Mouse (Mus musculus): ENCODE data around the gene Uqcrc1.

DNA sequence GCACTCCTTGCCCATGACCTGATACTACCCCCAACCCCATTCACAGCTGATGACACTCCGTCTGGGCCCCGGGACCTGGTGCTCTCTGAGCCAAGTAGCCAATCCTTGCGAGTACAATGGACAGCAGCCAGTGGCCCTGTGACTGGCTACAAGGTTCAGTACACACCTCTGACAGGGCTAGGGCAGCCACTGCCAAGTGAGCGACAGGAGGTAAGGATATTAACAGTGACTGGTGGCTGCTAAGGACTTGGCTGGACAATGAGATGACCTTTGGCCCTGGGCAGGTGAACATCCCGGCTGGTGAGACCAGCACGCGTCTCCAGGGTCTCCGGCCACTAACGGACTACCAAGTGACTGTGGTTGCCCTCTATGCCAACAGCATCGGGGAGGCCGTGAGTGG lies 19.4 kb downstream of the Uqcrc1 start:
- TF ChIP-seq MEF2A (IDR thresholded peaks at IDR 0.05; ENCODE audit: extremely low read depth, insufficient replicate concordance, low read depth, low read length, poor library complexity, severe bottlenecking) = no peak
- no peak for TF ChIP-seq CTCF (IDR thresholded peaks at IDR 0.05 in 2 of 3, conservative IDR thresholded peaks at IDR 0.05 in 1 of 3; ENCODE audit: control insufficient read depth in 1 of 3, insufficient read depth in 1 of 3, low read depth in 2 of 3, low read length in 3 of 3, poor library complexity in 1 of 3, severe bottlenecking in 1 of 3)
- no peak for TF ChIP-seq RAD21 (IDR thresholded peaks at IDR 0.05; ENCODE audit: low read depth, low read length)
- no peak for TF ChIP-seq USF1 (IDR thresholded peaks at IDR 0.05; ENCODE audit: low read depth, low read length)
- TF ChIP-seq BHLHE40 (IDR thresholded peaks at IDR 0.05; ENCODE audit: borderline replicate concordance, low read depth, low read length) = no peak
- TF ChIP-seq JUND (IDR thresholded peaks at IDR 0.05; ENCODE audit: low read depth, low read length) = no peak
- no peak for TF ChIP-seq ZMIZ1 (IDR thresholded peaks at IDR 0.05; ENCODE audit: low read depth, low read length)
- TF ChIP-seq POLR2A (IDR thresholded peaks at IDR 0.05; ENCODE audit: control insufficient read depth in 1 of 2, insufficient read depth in 1 of 2, low read depth in 1 of 2, low read length in 2 of 2, poor library complexity in 1 of 2) = no peak
- TF ChIP-seq EP300 (IDR thresholded peaks at IDR 0.05; ENCODE audit: low read depth in 1 of 2, low read length in 2 of 2) = no peak
- TF ChIP-seq ZNF384 (IDR thresholded peaks at IDR 0.05; ENCODE audit: low read depth, low read length) = no peak
- no peak for TF ChIP-seq TCF12 (IDR thresholded peaks at IDR 0.05; ENCODE audit: low read depth, low read length)
- no peak for TF ChIP-seq GATA1 (IDR thresholded peaks at IDR 0.05; ENCODE audit: low read depth, low read length)
